Mouse (Mus musculus): ENCODE results near the gene Slc39a10.
"Not testable (repeated sequence)": the region's sequence is repeated elsewhere in the genome, so short reads cannot be mapped to it uniquely, and the experiment has no call there.

The Slc39a10 gene

GRCm38 (mm10) chr1:46782227-46782626 lies 110.4 kb downstream of the Slc39a10 start:
- CTCF ChIA-PET = not testable (repeated sequence)

GRCm38 (mm10) chr1:46770077-46770695 lies 122.5 kb downstream of the Slc39a10 start:
- CTCF ChIA-PET = not testable (repeated sequence)

GRCm38 (mm10) chr1:46769318-46769717 lies 123.3 kb downstream of the Slc39a10 start:
- CTCF ChIA-PET = not testable (repeated sequence)

GRCm38 (mm10) chr1:46764600-46764999 lies 128.1 kb downstream of the Slc39a10 start:
- CTCF ChIA-PET = not testable (repeated sequence)
